Mouse (Mus musculus): ENCODE measurements around the gene Cntrob.

DNA sequence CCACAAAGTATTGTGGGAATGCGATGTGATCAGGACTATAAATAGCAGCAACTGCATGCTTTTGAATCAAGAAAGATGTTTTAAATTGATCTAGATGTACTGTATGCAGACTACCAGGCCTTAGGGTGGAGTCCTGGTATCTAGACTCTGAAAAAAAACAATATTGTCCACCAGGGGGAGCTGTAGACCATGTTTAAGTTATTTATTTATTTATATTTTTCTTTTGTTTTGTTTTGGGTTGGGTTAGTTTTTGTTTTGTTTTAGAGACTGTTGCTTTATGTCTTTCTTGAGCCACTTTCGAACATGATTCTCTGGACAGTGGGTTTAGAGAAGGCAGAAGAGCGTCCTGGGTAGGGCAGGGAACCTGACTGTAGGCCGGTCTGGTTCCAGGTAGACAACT lies 65.8 kb downstream of the Cntrob start:
- peak; percentile 50 for TF ChIP-seq CTCF (IDR thresholded peaks at IDR 0.05; ENCODE audit: low read depth)
- TF ChIP-seq EP300 (IDR thresholded peaks at IDR 0.05; ENCODE audit: low read depth), result no peak
